Mouse (Mus musculus): ENCODE measurements around the gene Rgs10. TPM values are rescaled to one million over a fixed set of nuclear protein-coding genes. Genes with fewer than 3 reads are reported as not detected.

The Rgs10 gene
- polyA plus RNA-seq, 1 experiment from 2014 or later: 20.7 TPM

GRCm38 (mm10) chr7:128330981-128331380, 87.6 kb downstream of the Rgs10 start:
- ATAC-seq (ENCODE audit: low read depth) (no peak), DNase-seq (ENCODE audit: low spot score) (no peak)
- Histone ChIP-seq H3K36me3 (ENCODE audit: control insufficient read depth, insufficient read depth, low read length) (no peaks in the 10 kb centered on the region), H3K27me3 (replicated peaks; ENCODE audit: control insufficient read depth, insufficient read depth, low read length) (no peaks in the 10 kb centered on the region), H3K27ac (replicated peaks; ENCODE audit: low read depth, low read length) (no peak overlapping the region), H3K4me3 (ENCODE audit: low read depth, low read length) (no peak overlapping the region), H3K9ac (ENCODE audit: low read depth, low read length) (no peak overlapping the region), H3K4me2 (ENCODE audit: low read depth, low read length) (peak overlapping the region; percentile 13; the same call in 1 of the 2 replicates), H3K9me3 (ENCODE audit: control insufficient read depth, low read length) (no peaks in the 10 kb centered on the region), H3K4me1 (ENCODE audit: control insufficient read depth, insufficient read depth, low read length) (no peaks in the 10 kb centered on the region)
- 32% methylated on average over 9 of the region's 9 CpGs for WGBS

GRCm38 (mm10) chr7:128324977-128325376, 93.6 kb downstream of the Rgs10 start:
- H3K27ac ChIP-seq (replicated peaks; ENCODE audit: low read depth, low read length): no peak overlapping the region
- no peak overlapping the region for H3K9ac ChIP-seq (ENCODE audit: low read depth, low read length)
- no peaks in the 10 kb centered on the region for H3K9me3 ChIP-seq (ENCODE audit: control insufficient read depth, low read length)
- no peak overlapping the region for H3K4me3 ChIP-seq (ENCODE audit: low read depth, low read length)
- WGBS: 58% methylated on average over 1 of the region's 1 CpGs
- H3K4me2 ChIP-seq (ENCODE audit: low read depth, low read length): no peak overlapping the region
- no peaks in the 10 kb centered on the region for H3K36me3 ChIP-seq (ENCODE audit: control insufficient read depth, insufficient read depth, low read length)
- ATAC-seq (ENCODE audit: low read depth): no peak
- H3K27me3 ChIP-seq (replicated peaks; ENCODE audit: control insufficient read depth, insufficient read depth, low read length): no peaks in the 10 kb centered on the region
- no peak for DNase-seq (ENCODE audit: low spot score)
- H3K4me1 ChIP-seq (ENCODE audit: control insufficient read depth, insufficient read depth, low read length): peaks cover 13% of the 10 kb centered on the region

Other genes starting within 250 kb of the Rgs10 start
- gene Cox6a2, start 212.4 kb downstream of the Rgs10 start, polyA plus RNA-seq (2014; fragmentation: Nextera tagmentation; extraction: Ambion mirVana): 117 and 168 TPM in 2 replicates
- 12.4 and 13.9 TPM in 2 replicates for gene Armc5, start 181.4 kb downstream of the Rgs10 start, polyA plus RNA-seq (2014; fragmentation: Nextera tagmentation; extraction: Ambion mirVana)
- 8.4 and 8.9 TPM in 2 replicates for gene 9130023H24Rik, start 180.7 kb downstream of the Rgs10 start, polyA plus RNA-seq (2014; fragmentation: Nextera tagmentation; extraction: Ambion mirVana)
- gene Tgfb1i1, start 171.9 kb downstream of the Rgs10 start, polyA plus RNA-seq (2014; fragmentation: Nextera tagmentation; extraction: Ambion mirVana): 74.4 and 76.8 TPM in 2 replicates
- gene Slc5a2, start 153.1 kb downstream of the Rgs10 start, polyA plus RNA-seq (2014; fragmentation: Nextera tagmentation; extraction: Ambion mirVana): not detected in 2 replicates
- gene BC017158, start 120.6 kb downstream of the Rgs10 start, polyA plus RNA-seq (2014; fragmentation: Nextera tagmentation; extraction: Ambion mirVana): 23.6 and 26.1 TPM in 2 replicates
- 38.4 and 40.1 TPM in 2 replicates for gene Tial1, start 43.0 kb upstream of the Rgs10 start, polyA plus RNA-seq (2014; fragmentation: Nextera tagmentation; extraction: Ambion mirVana)
- 21.7 and 23.6 TPM in 2 replicates for gene Bag3, start 104.9 kb upstream of the Rgs10 start, polyA plus RNA-seq (2014; fragmentation: Nextera tagmentation; extraction: Ambion mirVana)
- 20.1 and 24.1 TPM in 2 replicates for gene Inpp5f, start 192.6 kb upstream of the Rgs10 start, polyA plus RNA-seq (2014; fragmentation: Nextera tagmentation; extraction: Ambion mirVana)

Measured in embryonic facial prominence, embryonic 14.5 days (tissue).